Mouse (Mus musculus): ENCODE measurements around the gene Map2k3.
"Not testable (repeated sequence)": the region's sequence is repeated elsewhere in the genome, so short reads cannot be mapped to it uniquely, and the experiment has no call there.

Map2k3 gene

GRCm38 (mm10) chr11:60931869-60932481, at the start of gene Map2k3:
TSS of gene Map2k3 (plus strand) at chr11:60932033.
- peak; percentile 98 for DNase-seq (ENCODE audit: low spot score)

- no peak for DNase-seq (ENCODE audit: low spot score)
These were observed 49.4 kb upstream of the Map2k3 start for GRCm38 (mm10) chr11:60882386-60882785.

GRCm38 (mm10) chr11:60886986-60887385, 44.8 kb upstream of the Map2k3 start:
- not testable (repeated sequence) for DNase-seq (ENCODE audit: low spot score)

- DNase-seq (ENCODE audit: low spot score) = no peak
These were observed 42.0 kb upstream of the Map2k3 start for GRCm38 (mm10) chr11:60889861-60890260.

- DNase-seq (ENCODE audit: low spot score) = no peak
These were observed 41.5 kb upstream of the Map2k3 start for GRCm38 (mm10) chr11:60890286-60890685.

- no peak for DNase-seq (ENCODE audit: low spot score)
These were observed 41.1 kb upstream of the Map2k3 start for GRCm38 (mm10) chr11:60890744-60891143.

GRCm38 (mm10) chr11:60895915-60896314, 35.9 kb upstream of the Map2k3 start:
- DNase-seq (ENCODE audit: low spot score) = no peak

GRCm38 (mm10) chr11:60902001-60902400, 29.8 kb upstream of the Map2k3 start:
- DNase-seq (ENCODE audit: low spot score) = no peak

- DNase-seq (ENCODE audit: low spot score) = no peak
These were observed 29.3 kb upstream of the Map2k3 start for GRCm38 (mm10) chr11:60902486-60902885.

- no peak for DNase-seq (ENCODE audit: low spot score)
These were observed 28.2 kb upstream of the Map2k3 start for GRCm38 (mm10) chr11:60903661-60904061.

GRCm38 (mm10) chr11:60905407-60906120, 26.3 kb upstream of the Map2k3 start:
- no peak for DNase-seq (ENCODE audit: low spot score)

GRCm38 (mm10) chr11:60906449-60906848, 25.4 kb upstream of the Map2k3 start:
- DNase-seq (ENCODE audit: low spot score) = no peak

GRCm38 (mm10) chr11:60908073-60908472, 23.8 kb upstream of the Map2k3 start:
- no peak for DNase-seq (ENCODE audit: low spot score)

- no peak for DNase-seq (ENCODE audit: low spot score)
These were observed 22.2 kb upstream of the Map2k3 start for GRCm38 (mm10) chr11:60909626-60910025.

- DNase-seq (ENCODE audit: low spot score) = no peak
These were observed 19.3 kb upstream of the Map2k3 start for GRCm38 (mm10) chr11:60912525-60912973.

GRCm38 (mm10) chr11:60913301-60914196, 18.3 kb upstream of the Map2k3 start:
- peak; percentile 93 for DNase-seq (ENCODE audit: low spot score)

GRCm38 (mm10) chr11:60914491-60914890, 17.3 kb upstream of the Map2k3 start, which contains the start of gene Natd1:
TSS of gene Natd1 (minus strand) at chr11:60914750.
- DNase-seq (ENCODE audit: low spot score) = no peak

GRCm38 (mm10) chr11:60915201-60915600, 16.6 kb upstream of the Map2k3 start:
- DNase-seq (ENCODE audit: low spot score) = no peak

- no peak for DNase-seq (ENCODE audit: low spot score)
These were observed 11.8 kb upstream of the Map2k3 start for GRCm38 (mm10) chr11:60920021-60920420.

- DNase-seq (ENCODE audit: low spot score) = no peak
These were observed 9.6 kb upstream of the Map2k3 start for GRCm38 (mm10) chr11:60922195-60922594.

- DNase-seq (ENCODE audit: low spot score) = no peak
These were observed 8.9 kb upstream of the Map2k3 start for GRCm38 (mm10) chr11:60922964-60923363.

GRCm38 (mm10) chr11:60924498-60924897, 7.3 kb upstream of the Map2k3 start:
- no peak for DNase-seq (ENCODE audit: low spot score)
